Mouse (Mus musculus) lung, embryonic 16.5 days (tissue): ENCODE measurements around the gene Mllt1. TPM values are rescaled to one million over a fixed set of nuclear protein-coding genes. Genes with fewer than 3 reads are reported as not detected.

Experiments
- polyA plus RNA-seq: library from polyadenylated mRNA; unstranded; fragments of >200 nt; fragmentation: Nextera tagmentation; extraction: Ambion mirVana; gene quantifications from 2 replicates; pipeline ENCODE4 v1.2.1, GENCODE M21; 2015

The Mllt1 gene
- polyA plus RNA-seq, 1 experiment from 2014 or later, result 40.6 TPM

Other genes with a start within 250 kb of the Mllt1 start
- 424 and 435 TPM in 2 replicates for gene Ndufa11, start 217.6 kb downstream of the Mllt1 start, polyA plus RNA-seq
- 15.4 and 18.2 TPM in 2 replicates for gene Vmac, start 217.4 kb downstream of the Mllt1 start, polyA plus RNA-seq
- 5.1 and 7.3 TPM in 2 replicates for gene Nrtn, start 177.9 kb downstream of the Mllt1 start, polyA plus RNA-seq
- gene Dus3l, start 170.7 kb downstream of the Mllt1 start, polyA plus RNA-seq, result 40.8 and 43.6 TPM in 2 replicates
- 0.84 and 1.5 TPM in 2 replicates for gene Prr22, start 165.2 kb downstream of the Mllt1 start, polyA plus RNA-seq
- gene Rfx2, start 104.4 kb downstream of the Mllt1 start, polyA plus RNA-seq, result 6.7 and 6.9 TPM in 2 replicates
- not detected in 2 replicates for gene Acsbg2, start 61.0 kb downstream of the Mllt1 start, polyA plus RNA-seq
- gene 1700061G19Rik, start 59.9 kb downstream of the Mllt1 start, polyA plus RNA-seq, result 0.43 and 0.53 TPM in 2 replicates
- gene Acer1, start 46.7 kb upstream of the Mllt1 start, polyA plus RNA-seq, result 0.09 TPM in 1 of 2 replicates, not detected in the other
- gene Clpp, start 54.9 kb upstream of the Mllt1 start, polyA plus RNA-seq, result 113 and 124 TPM in 2 replicates
- 41.3 and 42.6 TPM in 2 replicates for gene Alkbh7, start 61.9 kb upstream of the Mllt1 start, polyA plus RNA-seq
- not detected in 2 replicates for gene Pspn, start 64.6 kb upstream of the Mllt1 start, polyA plus RNA-seq
- 60.0 and 61.3 TPM in 2 replicates for gene Gtf2f1, start 75.9 kb upstream of the Mllt1 start, polyA plus RNA-seq
- 0.63 and 1.0 TPM in 2 replicates for gene Gm17949, start 76.1 kb upstream of the Mllt1 start, polyA plus RNA-seq
- 21.3 and 23.7 TPM in 2 replicates for gene Khsrp, start 96.1 kb upstream of the Mllt1 start, polyA plus RNA-seq
- not detected in 2 replicates for gene Slc25a41, start 106.2 kb upstream of the Mllt1 start, polyA plus RNA-seq
- gene Crb3, start 123.7 kb upstream of the Mllt1 start, polyA plus RNA-seq, result 62.6 and 63.1 TPM in 2 replicates
- gene Slc25a23, start 124.4 kb upstream of the Mllt1 start, polyA plus RNA-seq, result 8.1 and 9.6 TPM in 2 replicates
- 5.4 and 5.8 TPM in 2 replicates for gene Dennd1c, start 143.1 kb upstream of the Mllt1 start, polyA plus RNA-seq
- gene Tubb4a, start 152.4 kb upstream of the Mllt1 start, polyA plus RNA-seq, result 12.3 and 15.0 TPM in 2 replicates
- 7.3 and 8.5 TPM in 2 replicates for gene Tnfsf9, start 169.9 kb upstream of the Mllt1 start, polyA plus RNA-seq
- gene Cd70, start 214.4 kb upstream of the Mllt1 start, polyA plus RNA-seq, result not detected in 2 replicates